Mouse (Mus musculus) cerebellum, postnatal 4 days (tissue): ENCODE data around the gene Snrnp40.

Source experiments
- DNase-seq, 2 experiments: peaks; one replicate each; pipeline ENCODE4 v3.0.0; 2022; ENCODE audit warnings: low spot score in 2 of 2, mixed read lengths in 1 of 2

Gene Snrnp40

GRCm38 (mm10) chr4:130359486-130360237 lies at the start of gene Snrnp40, which contains the start of gene Zcchc17:
Snrnp40 (plus strand) TSS chr4:130360132.
Zcchc17 (minus strand) TSS chr4:130359943.
- DNase-seq = peak; percentile 97 to 99

- no peak for DNase-seq
Observed at GRCm38 (mm10) chr4:130312526-130312925, 47.4 kb upstream of the Snrnp40 start.

GRCm38 (mm10) chr4:130313552-130313951 lies 46.4 kb upstream of the Snrnp40 start:
- no peak for DNase-seq

- DNase-seq = peak in 1 of 2 experiments; percentile 44
Observed at GRCm38 (mm10) chr4:130315771-130316527, 44.0 kb upstream of the Snrnp40 start.

- no peak for DNase-seq
Observed at GRCm38 (mm10) chr4:130316691-130317090, 43.2 kb upstream of the Snrnp40 start.

GRCm38 (mm10) chr4:130318122-130318521 lies 41.8 kb upstream of the Snrnp40 start:
- DNase-seq = no peak

- DNase-seq = no peak
Observed at GRCm38 (mm10) chr4:130319564-130319963, 40.4 kb upstream of the Snrnp40 start.

- no peak for DNase-seq
Observed at GRCm38 (mm10) chr4:130321640-130322039, 38.3 kb upstream of the Snrnp40 start.

- DNase-seq = no peak
Observed at GRCm38 (mm10) chr4:130322567-130322966, 37.4 kb upstream of the Snrnp40 start.

- DNase-seq = no peak
Observed at GRCm38 (mm10) chr4:130323165-130323564, 36.8 kb upstream of the Snrnp40 start.

- no peak for DNase-seq
Observed at GRCm38 (mm10) chr4:130323607-130324006, 36.3 kb upstream of the Snrnp40 start.

GRCm38 (mm10) chr4:130325446-130325845 lies 34.5 kb upstream of the Snrnp40 start:
- no peak for DNase-seq

GRCm38 (mm10) chr4:130327366-130327765 lies 32.6 kb upstream of the Snrnp40 start:
- peak in 1 of 2 experiments; percentile 32 for DNase-seq

GRCm38 (mm10) chr4:130335867-130336266 lies 24.1 kb upstream of the Snrnp40 start:
- no peak for DNase-seq

GRCm38 (mm10) chr4:130341691-130342090 lies 18.2 kb upstream of the Snrnp40 start:
- peak in 1 of 2 experiments; percentile 28 for DNase-seq

- DNase-seq = no peak
Observed at GRCm38 (mm10) chr4:130349666-130350065, 10.3 kb upstream of the Snrnp40 start.

- no peak for DNase-seq
Observed at GRCm38 (mm10) chr4:130350690-130351422, 9.1 kb upstream of the Snrnp40 start.

GRCm38 (mm10) chr4:130352588-130352987 lies 7.3 kb upstream of the Snrnp40 start:
- DNase-seq = no peak

- no peak for DNase-seq
Observed at GRCm38 (mm10) chr4:130357946-130358345, 2.0 kb upstream of the Snrnp40 start.

GRCm38 (mm10) chr4:130360238-130360590 lies 282 bp downstream of the Snrnp40 start:
- no peak for DNase-seq

- DNase-seq = no peak
Observed at GRCm38 (mm10) chr4:130376675-130377074, 16.7 kb downstream of the Snrnp40 start.

- DNase-seq = no peak
Observed at GRCm38 (mm10) chr4:130377500-130377899, 17.6 kb downstream of the Snrnp40 start.
